Mouse (Mus musculus) left cerebral cortex, adult 2 months (tissue): ENCODE measurements around the gene Gm48552. TPM values are rescaled to one million over a fixed set of nuclear protein-coding genes. Genes with fewer than 3 reads are reported as not detected.
A peak's percentile ranks its signal among the peaks of the same experiment; 100 is the strongest.

ENCODE experiments used
- DNase-seq, 2 experiments: peaks; one replicate each; pipeline ENCODE4 v3.0.0; 2021 to 2022; ENCODE audit warnings: low spot score in 2 of 2, mixed read lengths in 1 of 2; ENCODE audit errors: extremely low spot score in 1 of 2
- H3K27ac ChIP-seq: fragments of 200-600 bp; 2 replicates; pipeline ENCODE4 v1.8.1; 2022
- H3K4me3 ChIP-seq: fragments of 200-600 bp; 2 replicates; pipeline ENCODE4 v1.8.1; 2022
- CTCF ChIP-seq: fragments of 200-600 bp; IDR thresholded peaks from 2 replicates; pipeline ENCODE4 v1.8.1; 2022; ENCODE audit warnings: antibody characterized with exemption, mild to moderate bottlenecking, moderate library complexity
- intact Hi-C: fragments of 180-260 bp; cut with DNase I; formaldehyde crosslinking; loops from one replicate; pipeline ENCODE4 v1.15.1; 2025
- total RNA-seq, 2 experiments: library from RNA; stranded (reverse); gene quantifications; 2 replicates each; pipeline ENCODE4 v1.2.3; 2021

Gene Gm48552
- total RNA-seq, 2 experiments from 2014 or later = 5.1 to 7.1 TPM

DNA sequence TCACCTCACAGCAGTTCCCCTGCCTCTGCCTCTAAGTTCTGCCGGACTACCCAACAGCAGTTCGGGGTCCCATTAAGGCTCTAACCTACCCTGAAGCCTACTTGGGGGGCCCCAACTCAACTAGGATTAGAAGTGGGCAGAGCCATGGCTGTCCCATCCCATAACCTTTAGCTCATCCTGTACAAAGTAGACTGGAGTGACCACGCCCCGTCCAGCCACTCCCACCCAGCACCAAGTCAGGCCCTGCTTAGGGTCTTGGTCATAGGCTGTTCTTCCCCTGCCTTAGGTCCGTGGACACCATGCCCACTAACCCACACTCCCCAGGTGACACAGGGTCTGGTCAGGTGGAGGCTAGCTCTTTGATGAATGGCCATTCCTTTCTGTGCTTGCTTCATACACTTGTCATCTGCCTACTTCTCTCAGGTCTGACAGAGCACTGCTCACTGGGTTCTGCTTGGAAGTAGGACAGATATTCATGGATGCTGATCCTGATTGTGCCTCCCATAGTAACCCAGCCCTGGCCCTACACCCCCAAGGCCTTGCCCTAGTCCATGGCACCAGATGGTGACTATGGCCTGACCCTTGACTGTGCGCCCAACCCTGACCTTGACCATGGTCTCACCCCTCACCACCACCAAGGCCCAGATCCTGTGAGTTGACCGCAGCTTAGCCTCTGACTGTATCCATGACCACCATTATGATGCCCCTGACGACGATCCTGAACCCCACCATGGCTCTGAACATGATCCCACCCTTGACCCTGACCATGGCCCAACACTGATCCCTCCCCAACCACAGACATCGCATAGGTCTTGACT is 30.5 kb downstream of the Gm48552 start:
- no peak for DNase-seq
- TF ChIP-seq CTCF = no peak
- no peak overlapping the region for H3K4me3 ChIP-seq
- intact Hi-C loops = no loop called here
- peak overlapping the region; percentile 28; the same call in 1 of the 2 replicates for H3K27ac ChIP-seq

DNA sequence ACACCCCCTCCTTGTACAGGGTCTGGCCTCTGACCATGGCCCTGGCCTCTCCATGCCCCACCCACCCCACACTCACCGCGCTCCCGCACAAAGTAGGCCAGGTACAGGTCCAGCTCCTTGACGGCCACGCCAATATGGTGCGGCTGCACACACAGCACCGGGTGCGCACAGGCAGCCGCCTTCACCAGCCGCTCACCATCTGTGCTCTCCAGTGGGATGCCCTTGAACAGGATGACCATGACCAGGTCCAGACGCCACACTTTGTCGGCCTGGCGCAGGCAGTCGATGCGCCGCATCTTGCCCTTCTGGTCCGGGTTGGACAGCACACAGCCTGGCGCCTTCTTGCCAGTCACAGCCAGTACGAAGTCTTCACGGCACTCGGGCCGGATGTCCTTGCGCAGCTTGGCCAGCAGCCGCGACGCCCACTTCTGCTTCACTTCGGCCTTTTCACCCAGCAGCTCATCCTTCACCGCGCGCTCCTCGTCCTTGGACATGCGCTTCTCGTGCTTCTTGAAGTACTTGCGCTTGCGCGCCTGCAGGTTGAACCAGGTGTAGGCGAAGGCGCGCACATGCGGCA is 31.5 kb downstream of the Gm48552 start:
- H3K4me3 ChIP-seq = no peak overlapping the region
- H3K27ac ChIP-seq = no peak overlapping the region
- intact Hi-C loops = no loop called here
- no peak for TF ChIP-seq CTCF
- DNase-seq = no peak

DNA sequence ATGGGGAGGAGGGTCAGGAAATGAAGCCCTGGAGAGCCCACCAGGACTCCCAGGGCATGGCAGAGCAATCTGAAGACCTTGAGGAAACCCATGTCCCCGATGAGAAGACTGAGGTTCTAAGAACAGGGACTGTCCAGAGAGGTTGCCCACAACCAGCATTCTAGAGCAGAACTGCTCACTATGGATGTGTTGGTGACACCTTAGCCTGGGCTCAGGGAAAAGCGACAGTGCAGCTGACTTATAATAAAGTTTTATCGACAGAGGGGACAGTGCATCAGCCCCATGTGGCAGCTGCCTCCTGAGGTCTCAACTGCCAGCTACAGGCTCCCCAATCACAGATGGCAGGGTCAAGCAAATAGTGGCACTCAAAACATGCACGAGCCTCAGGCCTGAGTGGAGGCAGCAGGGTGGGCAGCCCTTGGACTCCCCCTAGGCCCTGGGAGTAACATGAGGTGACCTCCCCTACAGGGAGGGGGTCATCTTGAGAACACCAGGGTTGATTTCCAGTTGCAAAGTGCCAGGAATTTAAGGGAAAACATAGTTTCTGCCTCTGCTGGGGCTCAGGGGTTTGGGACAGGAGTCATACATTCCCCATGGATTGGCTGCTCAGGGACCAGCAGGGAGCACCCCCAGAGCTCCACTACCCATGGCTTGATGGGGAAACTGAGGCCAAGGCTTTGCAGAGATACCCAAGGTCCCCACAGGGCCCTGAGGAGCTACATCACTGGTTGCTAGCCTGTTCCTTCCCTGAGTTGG is 32.4 kb downstream of the Gm48552 start:
- intact Hi-C loops = no loop called here
- Histone ChIP-seq H3K27ac (no peak overlapping the region), H3K4me3 (no peak overlapping the region)
- no peak for TF ChIP-seq CTCF
- no peak for DNase-seq

DNA sequence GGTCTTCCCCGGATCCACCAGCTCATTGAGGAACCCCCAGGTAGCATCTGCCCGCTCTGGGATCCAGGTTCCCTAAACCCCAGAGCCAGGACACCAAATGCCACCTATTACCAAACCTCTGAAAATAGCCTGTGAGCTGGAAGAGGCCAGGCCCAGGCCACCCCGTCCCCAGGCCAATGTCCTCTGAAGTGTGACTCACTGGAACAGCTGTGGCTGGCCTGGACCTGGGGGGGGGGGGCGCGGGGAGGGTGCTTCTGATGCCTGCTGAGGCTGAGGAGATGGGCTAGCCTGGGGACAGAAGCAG is 32.9 kb downstream of the Gm48552 start:
- intact Hi-C loops = no loop called here
- no peak for TF ChIP-seq CTCF
- DNase-seq = no peak
- Histone ChIP-seq H3K27ac (no peak overlapping the region), H3K4me3 (no peak overlapping the region)

DNA sequence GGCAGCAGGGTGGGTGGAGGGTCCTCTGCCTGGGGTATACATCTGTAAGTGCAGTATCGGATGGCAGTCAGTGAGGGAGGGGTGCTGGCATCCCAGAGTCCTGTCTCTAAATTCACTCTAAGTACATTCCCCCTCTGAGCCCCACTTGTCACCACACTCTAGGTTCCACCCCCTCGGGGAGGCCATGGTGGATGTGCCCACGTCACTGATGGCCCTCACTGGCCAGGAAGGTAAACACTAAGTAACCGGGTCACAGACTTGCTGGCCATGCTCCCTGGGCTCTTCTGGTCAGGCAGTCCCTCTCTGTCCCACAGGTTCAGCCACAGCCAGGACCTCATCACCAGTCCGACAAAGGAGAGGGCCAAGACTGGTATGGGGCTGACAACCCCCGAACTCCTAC is 33.4 kb downstream of the Gm48552 start:
- Histone ChIP-seq H3K27ac (no peak overlapping the region), H3K4me3 (no peak overlapping the region)
- no peak for TF ChIP-seq CTCF
- intact Hi-C loops = no loop called here
- peak; percentile 8 to 9 for DNase-seq

DNA sequence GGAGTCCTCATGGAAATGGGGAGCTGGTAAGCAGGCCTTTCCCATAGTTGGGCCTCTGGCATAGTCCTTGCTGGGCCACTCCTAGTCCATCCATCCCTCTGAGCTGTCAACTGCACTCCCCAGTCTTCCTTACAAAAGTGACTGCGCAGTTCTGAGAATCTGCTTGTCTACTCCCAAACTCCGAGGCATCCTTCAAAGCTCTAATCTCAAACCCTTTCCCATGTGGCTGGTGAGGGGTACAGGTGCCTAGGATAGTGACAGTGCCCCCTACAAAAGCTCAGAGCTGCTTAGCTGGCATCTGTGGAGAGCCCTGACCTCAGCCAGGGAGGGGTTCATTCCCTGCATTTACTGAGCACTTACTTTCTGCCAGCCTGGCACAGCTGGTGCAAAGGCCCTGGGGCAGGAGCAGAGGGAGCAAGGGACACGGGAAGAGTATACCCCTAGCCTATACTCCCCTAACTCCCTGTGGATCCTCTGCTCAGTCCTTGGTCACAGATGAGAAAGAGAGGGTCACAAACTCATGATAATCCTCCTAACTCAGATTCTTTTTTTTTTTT is 33.9 kb downstream of the Gm48552 start:
- no peak overlapping the region for H3K4me3 ChIP-seq
- no peak for DNase-seq
- no peak for TF ChIP-seq CTCF
- intact Hi-C loops = no loop called here
- no peak overlapping the region for H3K27ac ChIP-seq

DNA sequence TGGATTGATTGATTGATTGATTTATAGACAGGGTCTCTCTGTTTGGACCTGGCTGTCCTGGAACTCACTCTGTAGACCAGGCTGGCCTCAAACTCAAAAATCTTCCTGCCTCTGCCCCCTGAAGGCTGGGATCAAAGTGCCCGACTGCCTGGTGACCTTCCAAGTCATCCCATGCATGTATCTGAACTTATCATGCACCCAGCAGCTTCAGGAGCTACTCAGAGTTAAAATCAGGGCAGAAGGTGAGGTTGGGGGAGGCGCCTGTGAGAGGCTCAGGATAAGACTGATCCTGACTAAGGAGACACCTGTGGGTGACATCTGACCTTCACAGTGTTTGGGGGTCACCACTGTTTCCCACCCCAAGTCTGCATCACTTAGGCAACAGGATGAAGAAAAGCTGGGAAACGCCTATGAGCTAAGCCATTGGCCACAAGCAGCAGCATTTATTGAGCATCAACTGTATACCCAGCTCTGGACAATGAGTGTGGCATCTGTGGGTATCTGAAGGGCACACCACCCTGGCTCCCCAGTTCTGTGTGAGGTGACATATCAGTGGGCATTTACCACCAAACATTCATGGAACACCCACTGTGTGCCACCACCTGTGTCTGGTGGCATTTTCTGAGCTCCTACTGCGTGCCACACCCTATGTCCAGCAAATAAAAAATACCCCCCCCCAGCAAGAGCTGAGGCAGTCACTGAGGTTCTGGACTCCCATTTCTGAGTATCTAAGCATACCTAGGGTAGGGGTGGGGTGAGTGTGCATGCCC is 34.9 kb downstream of the Gm48552 start:
- Histone ChIP-seq H3K27ac (peak overlapping the region; percentile 44; the same call in 1 of the 2 replicates), H3K4me3 (no peak overlapping the region)
- DNase-seq = no peak
- TF ChIP-seq CTCF = no peak
- intact Hi-C loops = no loop called here

DNA sequence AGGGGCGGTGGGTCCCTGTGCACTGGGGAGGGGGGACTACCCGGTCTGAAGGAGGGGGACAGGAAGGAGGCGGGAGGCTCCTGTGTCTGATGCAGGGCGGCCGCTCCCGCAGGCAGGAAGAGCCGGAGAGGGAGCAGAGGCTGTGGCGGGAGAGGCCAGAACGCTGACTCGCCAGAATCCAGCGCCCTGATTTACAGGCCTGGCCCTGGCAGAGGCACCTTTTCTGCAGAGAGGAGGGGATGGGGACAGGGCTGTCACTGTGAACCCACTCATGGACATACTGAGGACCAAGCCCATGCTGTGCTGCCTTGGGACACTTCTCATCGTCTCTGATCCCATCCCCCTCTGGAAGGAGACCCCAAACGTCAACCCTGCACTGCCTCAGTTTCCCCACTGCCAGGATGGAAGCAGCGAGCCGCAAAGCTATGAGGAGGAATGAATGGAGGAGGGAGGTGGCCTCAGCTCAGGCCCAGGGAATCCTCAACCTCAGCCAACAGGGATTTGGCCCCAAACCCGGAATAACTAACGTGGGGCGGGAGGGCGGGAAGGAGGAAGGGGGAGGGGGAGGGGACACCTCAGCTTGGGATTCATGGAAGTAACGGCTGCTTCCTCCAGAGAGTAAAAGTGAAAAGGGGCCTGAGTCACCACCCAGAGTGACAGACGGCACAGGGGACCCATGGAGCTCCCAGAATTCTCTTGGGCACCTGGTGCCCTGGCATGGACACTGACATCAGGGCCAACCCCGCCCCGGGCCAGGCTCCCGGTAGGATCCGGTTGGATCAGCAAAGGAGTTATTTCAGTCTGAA is 35.6 kb downstream of the Gm48552 start:
- intact Hi-C loops = no loop called here
- H3K27ac ChIP-seq = peak overlapping the region; percentile 44; the same call in 1 of the 2 replicates
- H3K4me3 ChIP-seq = peak overlapping the region; percentile 88; the same call in 1 of the 2 replicates
- peak; percentile 22 to 26 for DNase-seq
- no peak for TF ChIP-seq CTCF

DNA sequence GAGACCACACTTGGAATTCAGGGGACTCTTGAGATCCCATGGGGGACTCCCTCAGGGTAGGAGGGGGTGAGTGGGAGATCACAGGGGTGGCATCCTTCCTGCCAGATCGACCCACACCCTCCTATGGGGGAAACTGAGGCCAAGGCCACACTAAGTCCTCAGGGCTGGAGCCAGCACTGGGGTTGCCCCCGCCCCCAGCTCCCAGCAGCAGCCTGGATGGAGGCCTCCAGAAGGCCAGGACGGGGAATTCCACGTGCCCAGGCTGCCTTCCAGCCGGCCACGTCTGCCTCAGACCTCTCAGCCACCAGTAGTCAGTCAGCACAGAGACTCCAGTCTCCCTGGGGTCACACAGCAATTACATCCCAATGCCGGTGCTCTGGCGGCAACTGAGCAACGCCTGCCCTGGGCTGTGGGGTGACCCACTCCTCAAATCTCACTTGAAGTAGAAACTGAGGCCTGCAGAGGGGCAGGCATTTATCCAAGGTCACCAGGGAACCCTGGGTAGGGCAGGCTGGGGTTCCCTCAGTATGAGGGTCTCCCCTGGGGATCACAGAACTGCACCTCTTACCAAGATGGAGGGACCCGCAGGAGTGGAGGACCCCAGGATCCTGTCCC is 36.5 kb downstream of the Gm48552 start:
- no peak for TF ChIP-seq CTCF
- DNase-seq = peak; percentile 28 to 31
- intact Hi-C loops = no loop called here
- Histone ChIP-seq H3K27ac (peak overlapping the region; percentile 76), H3K4me3 (peak overlapping the region; percentile 88)

DNA sequence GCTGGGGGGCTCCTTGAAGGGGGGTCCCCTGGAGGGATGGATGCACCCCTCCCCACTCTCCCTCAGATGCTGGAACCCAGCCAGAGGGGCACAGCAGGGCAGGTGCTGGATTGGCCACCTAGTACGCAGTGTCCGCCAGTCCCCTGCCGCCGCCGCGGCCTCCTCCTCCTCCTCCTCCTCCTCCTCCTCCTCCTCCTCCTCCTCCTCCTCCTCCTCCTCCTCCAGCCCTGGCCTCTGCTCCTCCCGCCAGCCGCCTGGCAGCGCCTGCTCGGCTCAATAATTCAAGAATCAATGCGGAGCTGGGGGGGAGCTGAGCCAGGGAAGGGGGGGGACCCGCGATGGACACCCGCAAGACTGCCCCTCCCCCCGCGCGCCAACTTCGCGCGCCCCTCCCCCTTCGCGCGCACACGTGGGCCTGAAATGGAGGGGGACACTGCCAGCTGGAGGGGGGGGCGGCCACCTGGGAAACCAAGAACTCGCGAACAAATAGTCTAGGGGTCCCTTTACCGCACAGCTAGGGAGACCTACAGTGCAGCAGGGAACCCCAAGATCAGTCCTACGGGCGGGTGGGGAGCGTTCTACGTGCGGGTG is 37.4 kb downstream of the Gm48552 start:
- intact Hi-C loops = loop anchor here (1.0 to 2.0 kb wide), 2 partner anchors 9 to 13 kb away; no protein-coding TSS in a partner anchor
- Histone ChIP-seq H3K27ac (peak overlapping the region; percentile 98), H3K4me3 (peak overlapping the region; percentile 88)

More for the DNA sequence above, 37.4 kb downstream of the Gm48552 start:
- peak; percentile 19 to 26 for DNase-seq
- no peak; the same call in 1 of the 2 replicates for TF ChIP-seq CTCF
